Mouse (Mus musculus): Measurements from ENCODE around the gene Ppm1l. TPM values are rescaled to one million over a fixed set of nuclear protein-coding genes. Genes with fewer than 3 reads are reported as not detected.
A peak's percentile ranks its signal among the peaks of the same experiment; 100 is the strongest.

Ppm1l gene
- polyA plus RNA-seq, 1 experiment from 2014 or later: 6.0 TPM

- no peaks in the 10 kb centered on the region for H3K9me3 ChIP-seq (ENCODE audit: control insufficient read depth, low read length)
- H3K36me3 ChIP-seq (ENCODE audit: control insufficient read depth, insufficient read depth, low read length): no peaks in the 10 kb centered on the region
- ATAC-seq (ENCODE audit: low FRiP score, low TSS enrichment): no peak
- 50% methylated on average over 8 of the region's 8 CpGs for WGBS
- H3K4me3 ChIP-seq (ENCODE audit: low read depth, low read length): no peak overlapping the region
- no peak overlapping the region for H3K27ac ChIP-seq (replicated peaks)
- no peaks in the 10 kb centered on the region for H3K27me3 ChIP-seq (ENCODE audit: control insufficient read depth, insufficient read depth, low read length)
- no peak overlapping the region for H3K4me2 ChIP-seq (replicated peaks; ENCODE audit: low read depth)
- TF ChIP-seq CTCF (IDR thresholded peaks at IDR 0.05; ENCODE audit: low read depth) (no peak), EP300 (optimal IDR thresholded peaks at IDR 0.05) (no peak)
- H3K9ac ChIP-seq (ENCODE audit: low read length): no peak overlapping the region
- peak; percentile 31 for DNase-seq (ENCODE audit: low spot score)
- H3K4me1 ChIP-seq (replicated peaks; ENCODE audit: control insufficient read depth, insufficient read depth): 0 out of 2 replicates have a peak, but pooled peaks cover 3% of the 10 kb centered on the region
Observed at GRCm38 (mm10) chr3:69296270-69296669, 20.4 kb upstream of the Ppm1l start.

DNA sequence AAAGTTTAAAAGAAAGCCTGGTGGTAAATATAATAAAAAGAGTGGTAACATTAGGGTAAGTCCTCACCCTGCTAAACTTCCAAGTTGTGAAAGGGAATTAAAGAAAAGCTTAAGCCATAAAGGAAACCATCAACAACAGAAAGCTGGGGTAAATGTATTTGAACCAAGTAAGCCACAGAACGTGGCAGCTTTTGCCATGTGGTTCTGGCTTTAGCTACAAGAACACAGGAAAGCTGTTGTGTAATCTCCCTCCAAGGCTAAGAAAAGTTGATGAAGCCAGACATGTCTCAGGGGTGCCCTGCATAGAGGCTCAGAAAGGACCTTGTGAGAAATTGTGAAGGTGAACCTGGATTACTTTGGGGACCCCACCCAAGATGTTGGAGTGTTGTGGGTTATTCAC is 16.5 kb upstream of the Ppm1l start:
- Histone ChIP-seq H3K4me2 (replicated peaks; ENCODE audit: low read depth) (no peak overlapping the region), H3K9ac (ENCODE audit: low read length) (no peak overlapping the region), H3K27me3 (ENCODE audit: control insufficient read depth, insufficient read depth, low read length) (no peaks in the 10 kb centered on the region), H3K4me3 (ENCODE audit: low read depth, low read length) (no peak overlapping the region), H3K4me1 (replicated peaks; ENCODE audit: control insufficient read depth, insufficient read depth) (no peaks in the 10 kb centered on the region), H3K27ac (replicated peaks) (no peak overlapping the region), H3K9me3 (ENCODE audit: control insufficient read depth, low read length) (no peaks in the 10 kb centered on the region), H3K36me3 (ENCODE audit: control insufficient read depth, insufficient read depth, low read length) (no peaks in the 10 kb centered on the region)
- ATAC-seq (ENCODE audit: low FRiP score, low TSS enrichment): no peak
- 70% methylated on average over 1 of the region's 1 CpGs for WGBS
- DNase-seq (ENCODE audit: low spot score): no peak
- TF ChIP-seq EP300 (optimal IDR thresholded peaks at IDR 0.05): no peak
- no peak for TF ChIP-seq CTCF (IDR thresholded peaks at IDR 0.05; ENCODE audit: low read depth)

DNA sequence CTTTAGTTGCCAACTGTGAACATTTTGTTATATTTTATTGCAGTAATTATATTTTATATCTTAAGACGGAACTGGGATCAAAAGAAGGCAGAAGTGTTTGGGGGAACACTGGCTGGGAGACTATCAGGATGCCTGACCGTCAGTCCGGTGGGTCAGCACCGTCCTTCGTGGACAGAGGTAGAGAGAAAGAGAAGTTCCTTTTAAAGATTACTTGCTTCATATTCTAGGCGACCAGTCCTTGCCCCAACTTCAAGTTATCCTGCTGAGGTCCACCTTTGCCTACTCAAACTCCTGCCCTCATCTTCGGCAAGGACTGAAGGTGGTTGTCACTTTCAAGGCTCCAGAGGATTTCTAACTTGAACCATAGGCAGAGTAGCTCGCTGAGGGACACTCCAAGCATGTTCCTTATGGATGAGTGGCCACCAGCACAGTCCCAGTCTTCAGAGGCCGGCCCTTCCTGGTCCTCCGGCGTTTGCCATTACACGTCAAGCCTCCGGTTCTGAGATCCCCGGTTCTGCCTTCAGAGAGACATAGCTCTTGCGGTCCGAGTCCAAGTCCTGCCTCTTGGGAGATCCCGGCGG is 761 bp upstream of the Ppm1l start:
- no peak for DNase-seq (ENCODE audit: low spot score)
- Histone ChIP-seq H3K4me3 (ENCODE audit: low read depth, low read length) (peak overlapping the region; percentile 75), H3K36me3 (ENCODE audit: control insufficient read depth, insufficient read depth, low read length) (no peaks in the 10 kb centered on the region), H3K27ac (replicated peaks) (peak overlapping the region; percentile 90), H3K27me3 (ENCODE audit: control insufficient read depth, insufficient read depth, low read length) (no peaks in the 10 kb centered on the region), H3K4me1 (replicated peaks; ENCODE audit: control insufficient read depth, insufficient read depth) (peaks cover 3% of the 10 kb centered on the region), H3K9me3 (ENCODE audit: control insufficient read depth, low read length) (no peaks in the 10 kb centered on the region), H3K4me2 (replicated peaks; ENCODE audit: low read depth) (peak overlapping the region; percentile 93), H3K9ac (ENCODE audit: low read length) (peak overlapping the region; percentile 76)
- TF ChIP-seq EP300 (optimal IDR thresholded peaks at IDR 0.05): no peak
- TF ChIP-seq CTCF (IDR thresholded peaks at IDR 0.05; ENCODE audit: low read depth): no peak
- ATAC-seq (ENCODE audit: low FRiP score, low TSS enrichment): peak; percentile 43
- WGBS: under 1% methylated on average over 18 of the region's 18 CpGs

DNA sequence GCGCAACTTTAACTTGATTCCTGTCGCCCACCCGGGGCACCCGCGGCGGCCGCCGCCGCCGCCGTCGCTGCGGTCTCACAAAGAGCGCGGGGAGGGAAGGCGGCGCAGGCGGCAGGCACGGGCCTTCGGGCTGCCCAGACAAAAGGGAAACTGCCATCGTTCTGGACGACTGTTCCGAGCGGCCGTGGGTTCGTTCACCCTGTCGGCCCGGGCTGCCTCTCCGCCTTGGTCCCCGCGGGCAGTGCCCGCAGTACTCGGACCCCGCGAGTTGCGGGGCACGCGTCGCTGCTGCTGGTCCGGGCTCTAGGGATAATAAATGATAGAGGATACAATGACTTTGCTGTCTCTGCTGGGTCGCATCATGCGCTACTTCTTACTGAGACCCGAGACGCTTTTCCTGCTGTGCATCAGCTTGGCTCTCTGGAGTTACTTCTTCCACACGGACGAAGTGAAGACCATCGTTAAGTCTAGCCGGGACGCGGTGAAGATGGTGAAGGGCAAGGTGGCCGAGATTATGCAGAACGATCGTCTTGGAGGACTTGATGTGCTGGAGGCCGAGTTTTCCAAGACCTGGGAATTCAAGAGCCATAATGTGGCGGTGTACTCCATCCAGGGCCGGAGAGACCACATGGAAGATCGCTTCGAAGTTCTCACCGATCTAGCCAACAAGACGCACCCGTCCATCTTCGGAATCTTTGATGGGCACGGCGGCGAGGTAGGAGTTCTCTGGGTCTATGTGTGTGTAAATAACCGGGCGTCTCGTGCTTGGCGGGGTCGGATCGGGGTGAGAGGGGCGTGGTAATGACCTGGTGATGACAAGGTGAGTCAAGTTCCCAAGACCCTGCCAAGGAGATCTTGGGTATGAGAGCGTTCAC is 827 bp downstream of the Ppm1l start:
- peak; percentile 16 for ATAC-seq (ENCODE audit: low FRiP score, low TSS enrichment)
- WGBS: under 1% methylated on average over 73 of the region's 73 CpGs
- Histone ChIP-seq H3K36me3 (ENCODE audit: control insufficient read depth, insufficient read depth, low read length) (no peaks in the 10 kb centered on the region), H3K27me3 (ENCODE audit: control insufficient read depth, insufficient read depth, low read length) (no peaks in the 10 kb centered on the region), H3K27ac (replicated peaks) (peak overlapping the region; percentile 76), H3K4me1 (replicated peaks; ENCODE audit: control insufficient read depth, insufficient read depth) (peaks cover 3% of the 10 kb centered on the region), H3K9ac (ENCODE audit: low read length) (peak overlapping the region; percentile 76), H3K9me3 (ENCODE audit: control insufficient read depth, low read length) (no peaks in the 10 kb centered on the region), H3K4me3 (ENCODE audit: low read depth, low read length) (peak overlapping the region; percentile 75), H3K4me2 (replicated peaks; ENCODE audit: low read depth) (peak overlapping the region; percentile 93)
- TF ChIP-seq EP300 (optimal IDR thresholded peaks at IDR 0.05) (no peak), CTCF (IDR thresholded peaks at IDR 0.05; ENCODE audit: low read depth) (no peak)
- peak; percentile 67 for DNase-seq (ENCODE audit: low spot score)

DNA sequence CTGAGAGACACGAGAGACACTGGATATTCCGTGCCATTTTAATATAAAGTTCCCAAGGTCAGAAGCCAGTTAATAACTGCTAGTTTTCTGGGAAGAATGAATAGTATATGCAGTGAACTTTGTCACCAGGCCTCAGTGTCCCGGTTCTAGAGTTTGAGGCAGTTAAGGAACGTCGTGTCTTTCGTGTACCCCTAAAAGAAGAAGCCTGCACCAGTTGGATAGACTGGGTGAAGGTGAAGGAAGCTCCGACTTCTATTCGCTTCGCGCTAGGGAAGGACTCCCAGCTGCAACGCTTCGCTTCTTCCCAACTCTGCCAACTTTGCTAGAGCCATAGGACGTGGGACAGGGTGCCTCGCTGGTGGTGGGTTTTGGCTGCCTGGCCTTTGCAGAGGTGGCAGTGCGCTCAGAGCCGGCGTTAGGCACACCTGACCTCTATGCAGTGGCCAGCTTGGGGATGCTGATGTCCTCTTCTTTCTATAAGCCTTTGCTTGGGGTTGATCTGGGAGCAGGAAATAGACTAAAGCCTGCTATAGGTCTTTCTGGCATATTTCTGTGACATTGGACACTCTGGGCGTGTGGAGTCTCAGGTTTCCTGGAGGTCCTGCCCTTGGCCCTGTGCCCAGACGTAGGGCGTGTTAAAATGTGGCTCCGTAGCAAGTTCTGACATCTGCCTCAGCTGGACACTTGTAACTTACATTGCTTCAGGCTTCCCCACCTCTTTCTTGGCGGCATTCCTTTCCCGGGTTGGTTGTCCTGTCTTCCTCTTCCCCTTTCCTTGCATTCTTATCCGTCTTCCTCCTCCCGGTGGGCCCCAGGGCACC is 1.7 kb downstream of the Ppm1l start:
- peaks cover 3% of the 10 kb centered on the region for H3K4me1 ChIP-seq (replicated peaks; ENCODE audit: control insufficient read depth, insufficient read depth)
- no peak for TF ChIP-seq CTCF (IDR thresholded peaks at IDR 0.05; ENCODE audit: low read depth)
- TF ChIP-seq EP300 (optimal IDR thresholded peaks at IDR 0.05): no peak
- H3K4me2 ChIP-seq (replicated peaks; ENCODE audit: low read depth): peak overlapping the region; percentile 93
- H3K27ac ChIP-seq (replicated peaks): no peak overlapping the region
- no peaks in the 10 kb centered on the region for H3K27me3 ChIP-seq (ENCODE audit: control insufficient read depth, insufficient read depth, low read length)
- no peaks in the 10 kb centered on the region for H3K36me3 ChIP-seq (ENCODE audit: control insufficient read depth, insufficient read depth, low read length)
- peak overlapping the region; percentile 41; the same call in 1 of the 2 replicates for H3K9ac ChIP-seq (ENCODE audit: low read length)
- DNase-seq (ENCODE audit: low spot score) (peak; percentile 89), ATAC-seq (ENCODE audit: low FRiP score, low TSS enrichment) (peak; percentile 2; the same call in 1 of the 2 replicates)
- 2% methylated on average over 25 of the region's 25 CpGs for WGBS
- no peaks in the 10 kb centered on the region for H3K9me3 ChIP-seq (ENCODE audit: control insufficient read depth, low read length)
- H3K4me3 ChIP-seq (ENCODE audit: low read depth, low read length): peak overlapping the region; percentile 75

Data from stomach, postnatal 0 days (tissue).